Mouse (Mus musculus): ENCODE data around the gene Filip1l.

The Filip1l gene

DNA sequence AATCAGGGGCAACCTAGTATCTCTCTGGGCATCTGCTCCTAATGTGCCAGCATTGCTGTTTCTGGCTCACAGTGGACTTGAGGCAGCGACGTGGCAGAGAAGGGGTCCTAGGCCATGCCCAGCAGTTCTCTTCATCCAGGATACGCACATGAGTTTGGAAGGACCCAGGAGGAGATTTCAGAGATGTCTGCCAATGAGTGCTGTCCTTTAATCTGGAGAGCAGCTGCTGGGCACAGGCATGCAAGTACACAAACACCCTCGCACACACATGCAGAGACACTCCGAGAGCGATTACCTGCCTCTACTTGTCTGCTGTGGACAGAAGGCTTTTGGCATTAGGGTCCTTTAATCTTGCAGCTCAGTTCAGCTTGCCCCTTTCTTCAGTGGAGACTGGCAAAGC, at the start of gene Filip1l:
Gene Filip1l, plus strand, starts transcription at position 343 of the 400 bp plus-strand sequence.
- DNase-seq (ENCODE audit: extremely low spot score, low spot score) = no peak

DNA sequence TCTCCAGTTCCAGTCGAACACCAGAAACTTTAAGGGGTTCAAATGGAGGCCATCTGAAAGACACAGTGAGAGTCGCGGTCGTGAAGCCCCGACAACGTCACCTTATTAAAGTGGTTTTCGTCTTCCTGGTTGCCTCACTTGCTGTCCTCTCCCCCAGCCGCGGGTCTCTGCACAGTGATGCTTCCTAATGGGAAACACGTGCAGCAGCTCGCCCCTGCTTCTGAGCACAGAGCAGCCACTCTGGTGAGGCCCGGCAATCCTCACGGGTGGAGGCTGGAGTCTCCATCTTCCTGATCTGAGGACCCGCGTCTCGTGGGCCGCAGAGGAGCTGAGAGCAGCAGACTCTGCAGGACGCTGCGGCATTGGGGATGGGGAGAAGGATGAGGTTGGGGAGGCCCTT, 49.2 kb upstream of the Filip1l start:
- peak; percentile 53 for DNase-seq (ENCODE audit: extremely low spot score, low spot score)

DNA sequence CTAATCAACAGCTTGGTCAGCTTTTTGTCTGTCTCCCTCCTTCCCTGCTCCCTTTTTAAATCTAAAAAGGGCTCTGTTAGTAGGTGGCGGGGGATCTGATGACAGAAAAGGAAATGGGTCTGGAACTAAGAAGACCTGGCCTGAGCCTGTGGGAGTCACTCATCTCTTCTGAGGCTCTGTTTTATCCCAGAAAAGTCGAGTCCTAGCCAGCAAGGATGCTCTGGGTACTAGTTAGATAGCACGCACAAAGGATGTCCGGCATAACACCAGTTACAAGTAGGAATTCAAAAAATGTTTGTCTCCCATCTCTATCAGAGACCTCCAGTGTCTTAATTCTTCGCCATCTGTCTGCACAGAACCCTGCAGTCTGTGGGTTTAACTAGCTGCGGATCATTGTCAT, 47.4 kb upstream of the Filip1l start:
- DNase-seq (ENCODE audit: extremely low spot score, low spot score) = no peak

- no peak for DNase-seq (ENCODE audit: extremely low spot score, low spot score)
These were observed 40.8 kb upstream of the Filip1l start for GRCm38 (mm10) chr16:57312130-57312529.

DNA sequence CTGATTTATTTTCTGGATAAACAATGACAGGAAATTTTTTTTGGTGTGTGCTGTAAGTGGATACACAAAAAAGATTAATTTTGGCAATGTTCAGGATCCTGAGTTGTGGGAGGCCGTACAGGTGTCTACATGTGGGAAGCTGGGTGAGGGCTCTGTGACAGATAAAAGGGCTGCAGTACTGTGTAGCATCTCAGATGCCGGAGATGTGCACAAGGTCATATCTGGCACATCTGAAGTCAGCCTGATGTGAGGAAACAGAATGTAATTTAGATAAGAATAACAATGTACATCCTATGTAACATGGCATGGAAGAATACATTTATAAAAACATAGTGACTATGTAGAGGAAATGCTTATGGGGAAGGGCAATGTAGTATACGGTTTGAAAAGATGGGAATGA, 39.4 kb upstream of the Filip1l start:
- DNase-seq (ENCODE audit: extremely low spot score, low spot score) = no peak

DNA sequence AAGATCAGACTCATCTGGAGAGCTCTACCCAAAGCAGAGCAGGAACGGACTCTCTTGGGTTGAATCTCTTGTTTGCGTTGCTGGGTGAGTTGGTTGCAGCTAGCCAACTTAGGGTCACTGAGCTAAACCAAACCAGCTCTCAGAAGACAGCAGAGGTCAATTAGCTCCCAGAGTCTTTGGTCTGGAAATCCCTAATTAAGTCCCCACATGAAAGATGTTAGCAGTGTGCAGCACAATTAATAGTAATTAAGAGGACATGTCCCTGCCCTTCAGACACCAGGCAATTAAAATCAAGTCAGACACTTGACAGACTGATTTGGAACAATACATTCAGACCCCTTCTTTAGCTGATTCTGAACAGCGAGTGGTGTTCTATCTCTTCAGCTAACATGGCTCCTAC, 38.7 kb upstream of the Filip1l start:
- DNase-seq (ENCODE audit: extremely low spot score, low spot score) = no peak

DNA sequence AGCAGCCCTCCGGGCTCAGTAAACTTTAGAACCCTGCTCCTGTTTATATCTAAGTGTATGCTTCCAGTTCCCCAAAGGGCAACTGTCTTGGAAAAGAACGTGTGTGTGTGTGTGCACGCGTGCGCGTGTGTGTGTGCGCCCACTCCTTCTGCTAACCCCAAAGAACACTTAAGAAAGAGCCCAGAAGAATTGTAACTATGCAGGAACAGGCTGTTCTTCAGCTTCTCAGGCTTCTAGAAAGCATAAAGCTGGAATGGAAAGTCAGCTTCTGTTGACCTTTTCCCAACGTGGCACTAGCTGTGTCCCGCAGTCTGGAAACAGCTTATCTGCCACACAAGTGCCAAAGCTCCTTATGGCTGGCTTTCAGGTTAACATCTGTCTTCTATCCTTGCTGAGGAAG, 37.9 kb upstream of the Filip1l start:
- DNase-seq (ENCODE audit: extremely low spot score, low spot score) = no peak

- DNase-seq (ENCODE audit: extremely low spot score, low spot score) = no peak
These were observed 35.8 kb upstream of the Filip1l start for GRCm38 (mm10) chr16:57317127-57317526.

DNA sequence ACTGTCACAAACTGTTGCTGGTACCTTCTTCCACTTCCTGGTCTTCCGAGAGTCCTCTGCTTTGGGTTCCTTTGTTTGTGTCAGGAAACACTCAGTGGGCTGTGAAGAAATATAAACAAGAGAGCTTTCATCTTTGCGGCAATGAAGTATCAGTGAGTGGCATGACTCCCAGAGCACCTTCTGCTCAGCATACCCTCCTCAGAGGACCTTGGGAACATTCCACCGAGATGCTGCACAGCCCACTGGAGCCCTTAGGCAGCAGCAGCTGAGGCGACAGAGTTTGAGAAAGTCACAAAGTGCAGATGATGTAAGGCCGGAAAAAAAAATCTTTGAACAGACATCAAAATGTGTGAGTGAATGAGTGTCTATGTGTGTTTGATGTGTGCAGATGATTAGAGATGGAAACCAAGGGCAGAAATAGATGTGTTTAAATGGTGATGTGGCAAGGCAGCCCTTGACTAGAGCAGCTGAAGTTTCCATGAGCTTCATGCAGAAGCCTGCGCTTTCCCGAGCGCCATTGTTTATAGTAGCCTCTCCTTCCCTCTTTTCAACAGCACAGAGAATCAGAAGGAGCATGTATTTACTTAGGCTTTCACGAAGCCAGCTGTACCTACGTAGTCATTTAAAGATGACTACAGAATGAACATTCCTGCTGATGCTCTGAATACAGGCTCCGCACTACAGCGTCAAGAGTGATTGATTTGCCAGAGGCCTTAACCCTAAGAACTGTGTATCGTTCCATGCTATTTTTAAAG, 34.8 kb upstream of the Filip1l start:
- DNase-seq (ENCODE audit: extremely low spot score, low spot score) = no peak

DNA sequence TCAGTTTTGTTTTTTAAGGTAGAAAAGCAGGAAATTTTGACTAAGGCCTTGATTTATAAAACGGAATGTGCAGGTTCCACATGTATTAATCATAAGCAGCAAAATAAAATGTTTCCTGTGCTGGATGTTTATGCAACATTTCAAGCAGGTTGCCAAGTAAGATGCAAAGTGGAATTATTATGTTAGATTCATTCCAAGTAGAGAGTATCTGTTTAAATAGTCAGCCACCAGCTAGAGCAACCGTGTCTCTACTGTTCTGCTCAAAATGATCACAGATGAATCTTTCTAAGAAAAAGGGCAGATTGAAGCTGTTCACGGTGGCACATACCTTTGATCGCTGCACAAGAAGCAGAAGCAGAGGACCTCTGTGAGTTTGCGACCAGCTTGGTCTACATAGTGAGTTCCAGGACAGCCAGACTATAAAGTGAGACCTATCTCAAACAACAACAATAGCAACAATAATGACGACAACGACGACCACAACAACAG, 34.2 kb upstream of the Filip1l start:
- no peak for DNase-seq (ENCODE audit: extremely low spot score, low spot score)

DNA sequence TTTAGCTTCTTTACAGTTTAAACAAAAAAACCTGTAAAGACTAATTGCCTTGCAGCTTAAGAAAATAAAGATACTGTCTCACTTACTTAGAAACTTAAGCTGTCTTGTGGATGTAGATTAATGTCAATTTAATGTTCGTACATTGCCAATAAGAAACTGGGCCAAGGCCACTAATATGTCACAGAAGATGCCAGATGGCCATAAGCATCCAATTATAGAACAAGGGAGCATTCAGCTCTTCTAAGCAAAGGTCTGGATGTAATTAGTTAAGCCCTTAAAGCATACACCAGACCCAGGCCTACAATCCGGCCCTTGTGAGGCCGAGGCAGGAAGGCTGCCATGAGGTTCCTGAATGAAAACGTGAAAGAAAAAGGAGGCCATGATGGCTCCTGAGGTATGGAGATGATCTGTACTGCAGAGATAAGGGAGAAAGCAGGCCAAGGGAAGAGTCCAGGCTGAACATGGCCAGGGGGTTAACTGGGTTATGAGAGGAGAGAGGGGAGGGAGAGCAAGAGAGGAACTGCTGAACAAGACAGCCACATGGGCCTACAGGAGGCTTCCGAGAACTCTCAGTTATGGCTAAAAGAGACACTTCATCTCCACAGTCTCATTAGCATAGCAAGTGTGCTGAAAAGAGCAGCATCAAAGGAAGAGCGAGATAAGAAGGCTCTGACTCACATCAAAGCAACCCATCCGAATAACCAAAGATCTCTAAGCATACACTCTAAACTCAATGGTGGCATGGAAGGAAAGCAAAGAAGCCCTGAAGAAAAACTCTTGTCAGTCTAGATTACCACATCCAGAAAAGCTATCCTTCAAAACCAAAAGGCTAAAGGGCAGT, 33.4 kb upstream of the Filip1l start:
- DNase-seq (ENCODE audit: extremely low spot score, low spot score) = no peak

DNA sequence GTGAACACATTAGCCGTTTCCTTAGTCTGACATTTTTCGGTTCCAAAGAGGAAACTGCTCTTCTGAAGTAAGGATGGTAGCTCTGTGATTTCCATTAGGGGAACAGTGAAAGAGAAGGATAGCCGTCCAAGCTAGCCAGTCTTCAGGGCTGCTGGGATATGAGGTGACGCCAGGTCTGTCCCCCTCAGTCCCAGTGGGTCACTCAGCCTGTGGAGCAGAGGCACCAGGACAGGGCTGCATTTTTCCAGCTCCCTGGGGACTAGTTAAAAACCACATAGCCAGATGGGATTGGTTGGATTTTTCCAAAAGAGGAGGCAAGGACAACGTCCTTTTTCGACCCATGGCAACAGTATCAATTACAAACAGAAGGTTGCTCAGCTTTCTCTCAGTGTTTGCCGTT, 25.9 kb upstream of the Filip1l start:
- no peak for DNase-seq (ENCODE audit: extremely low spot score, low spot score)

DNA sequence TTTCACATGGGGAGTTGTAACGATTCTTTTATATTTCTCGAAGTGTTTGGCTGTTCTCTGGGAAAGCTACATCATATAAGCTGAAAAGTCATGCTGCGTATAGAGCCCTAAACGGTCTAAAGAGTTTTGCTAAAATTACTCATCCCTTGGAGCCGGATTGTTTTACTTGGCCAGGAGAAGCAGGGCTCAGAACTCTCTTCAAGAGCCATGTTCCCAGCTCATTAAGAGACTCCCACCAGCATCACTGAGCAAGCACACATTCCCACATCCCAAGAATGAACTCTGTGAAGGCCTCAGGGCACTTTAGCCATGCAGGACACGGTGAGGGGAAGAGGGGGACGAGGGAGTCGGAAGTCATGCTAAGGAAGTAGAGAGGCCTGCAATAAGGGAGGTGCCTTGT, 23.9 kb upstream of the Filip1l start:
- DNase-seq (ENCODE audit: extremely low spot score, low spot score) = no peak

DNA sequence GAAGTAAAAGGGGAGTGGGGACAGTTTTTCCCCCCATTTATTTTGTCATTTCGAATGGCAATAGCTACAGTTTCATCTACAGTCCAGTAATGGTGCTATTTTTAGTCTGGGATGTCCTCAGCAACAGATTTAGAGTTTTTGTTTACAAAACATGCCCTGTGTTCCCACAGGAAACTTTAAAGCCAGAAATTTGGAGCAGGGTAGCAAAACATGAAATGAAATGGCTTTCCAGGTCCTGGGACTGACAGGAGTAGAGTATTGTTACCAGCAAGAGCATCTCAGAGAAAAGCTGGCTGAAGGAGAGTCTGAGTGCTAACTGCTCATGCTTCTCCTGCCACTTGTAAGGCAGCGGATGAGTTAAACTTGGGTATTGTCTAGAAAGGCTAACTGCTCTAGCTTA, 22.8 kb upstream of the Filip1l start:
- no peak for DNase-seq (ENCODE audit: extremely low spot score, low spot score)

DNA sequence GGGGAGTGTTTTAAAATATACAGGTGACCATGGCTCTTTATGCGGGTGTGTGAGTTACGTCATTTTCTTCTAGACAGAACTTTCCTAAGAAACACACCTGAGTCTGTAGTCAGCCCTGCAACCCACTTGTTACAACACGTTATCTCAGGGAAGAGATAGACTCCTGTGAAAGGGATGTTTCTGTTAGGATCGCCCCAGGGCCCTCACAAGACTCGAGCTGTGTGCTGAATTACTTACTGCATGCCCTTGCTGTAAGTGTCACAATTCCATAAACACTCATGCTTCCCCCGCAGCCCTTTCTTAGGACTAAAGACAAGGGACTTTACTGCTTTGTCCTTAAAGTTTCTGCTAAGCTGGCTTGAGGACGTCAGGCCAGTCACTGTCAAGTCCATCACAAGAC, 20.6 kb upstream of the Filip1l start:
- DNase-seq (ENCODE audit: extremely low spot score, low spot score) = no peak

GRCm38 (mm10) chr16:57336770-57337423, 16.0 kb upstream of the Filip1l start:
- DNase-seq (ENCODE audit: extremely low spot score, low spot score) = no peak

DNA sequence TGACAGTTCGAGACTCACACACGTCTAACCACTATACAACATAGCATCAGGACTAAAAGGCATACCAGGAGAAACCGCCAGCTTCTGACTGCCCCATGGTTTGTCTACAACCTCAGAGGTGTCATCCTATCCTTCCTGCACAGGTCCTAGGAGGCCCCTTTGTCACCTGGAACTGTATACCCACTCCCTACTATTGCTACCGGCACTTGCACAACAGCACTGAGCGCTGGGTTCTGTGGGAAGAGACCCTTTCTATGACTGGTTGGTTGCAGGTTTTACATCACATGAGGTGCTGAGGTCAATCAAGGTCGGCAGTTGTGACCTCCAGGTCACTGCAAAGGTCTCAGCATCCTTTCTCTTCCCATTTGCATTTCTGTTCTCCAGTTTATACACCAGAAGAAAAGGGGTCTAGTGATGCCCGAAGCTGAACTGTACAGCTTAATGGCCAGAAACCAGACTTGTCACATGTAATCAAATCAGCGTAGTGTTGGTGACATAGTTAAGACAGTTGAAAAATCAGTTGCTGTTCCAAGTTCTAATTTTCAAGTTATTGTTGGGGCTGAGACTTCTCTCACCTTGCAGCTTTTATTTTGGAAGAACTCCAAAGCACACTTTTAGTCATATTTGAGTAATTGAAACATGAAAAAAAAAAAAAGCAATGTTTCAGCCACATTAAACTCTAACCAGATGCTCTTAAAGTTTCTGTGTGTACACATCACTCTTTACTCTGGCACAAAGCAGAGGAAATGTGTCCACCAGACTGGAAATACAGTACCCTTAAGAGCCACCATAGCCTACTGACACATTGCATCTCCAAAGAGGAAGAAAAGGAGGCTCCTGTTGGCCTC, 12.9 kb upstream of the Filip1l start:
- no peak for DNase-seq (ENCODE audit: extremely low spot score, low spot score)

- no peak for DNase-seq (ENCODE audit: extremely low spot score, low spot score)
These were observed 12.3 kb upstream of the Filip1l start for GRCm38 (mm10) chr16:57340613-57340898.

GRCm38 (mm10) chr16:57346258-57346657, 6.6 kb upstream of the Filip1l start:
- DNase-seq (ENCODE audit: extremely low spot score, low spot score) = no peak

GRCm38 (mm10) chr16:57349039-57349438, 3.9 kb upstream of the Filip1l start:
- no peak for DNase-seq (ENCODE audit: extremely low spot score, low spot score)

DNA sequence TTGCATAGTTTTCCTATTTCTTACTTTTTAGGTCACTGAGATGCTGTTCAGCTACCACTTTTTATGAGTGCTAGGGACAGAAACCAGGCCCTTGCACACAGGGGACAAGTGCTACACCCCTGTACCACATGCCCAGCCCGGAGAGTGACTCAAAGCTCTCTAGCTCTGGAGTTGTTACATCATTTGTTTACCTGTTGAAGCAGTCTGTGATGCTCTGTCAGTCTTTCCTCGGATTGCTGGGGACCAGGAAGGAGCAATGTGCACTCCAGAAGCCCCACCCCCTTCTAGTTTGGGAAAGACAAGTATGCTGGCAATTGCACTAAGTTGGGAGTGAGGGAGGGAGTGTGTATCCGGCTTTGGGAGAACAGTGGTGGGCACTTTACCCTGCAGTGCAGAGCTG, 3.2 kb upstream of the Filip1l start:
- DNase-seq (ENCODE audit: extremely low spot score, low spot score) = no peak

All from neural tube, embryonic 10.5 days (tissue).